Mouse (Mus musculus): ENCODE measurements around the gene Tmem255b. TPM values are rescaled to one million over a fixed set of nuclear protein-coding genes. Genes with fewer than 3 reads are reported as not detected.
A peak's percentile ranks its signal among the peaks of the same experiment; 100 is the strongest.

Tmem255b gene
- total RNA-seq, 2 experiments from 2014 or later, result 4.3 to 4.7 TPM

- DNase-seq (ENCODE audit: low spot score in 2 of 2), result no peak
Measured at GRCm38 (mm10) chr8:13489986-13490910, 55.3 kb downstream of the Tmem255b start.

GRCm38 (mm10) chr8:13491491-13492010, 56.6 kb downstream of the Tmem255b start:
- DNase-seq (ENCODE audit: low spot score in 2 of 2), result no peak

- no peak for DNase-seq (ENCODE audit: low spot score in 2 of 2)
Measured at GRCm38 (mm10) chr8:13492198-13492995, 57.4 kb downstream of the Tmem255b start.

- DNase-seq (ENCODE audit: low spot score in 2 of 2), result no peak
Measured at GRCm38 (mm10) chr8:13493011-13493410, 58.0 kb downstream of the Tmem255b start.

GRCm38 (mm10) chr8:13493858-13494631, 59.1 kb downstream of the Tmem255b start, which contains the start of gene Gas6:
Gene Gas6 (minus strand): TSS chr8:13494490.
- DNase-seq (ENCODE audit: low spot score in 2 of 2), result peak; percentile 58 to 73

GRCm38 (mm10) chr8:13501221-13501620, 66.2 kb downstream of the Tmem255b start:
- DNase-seq (ENCODE audit: low spot score in 2 of 2), result no peak

DNA sequence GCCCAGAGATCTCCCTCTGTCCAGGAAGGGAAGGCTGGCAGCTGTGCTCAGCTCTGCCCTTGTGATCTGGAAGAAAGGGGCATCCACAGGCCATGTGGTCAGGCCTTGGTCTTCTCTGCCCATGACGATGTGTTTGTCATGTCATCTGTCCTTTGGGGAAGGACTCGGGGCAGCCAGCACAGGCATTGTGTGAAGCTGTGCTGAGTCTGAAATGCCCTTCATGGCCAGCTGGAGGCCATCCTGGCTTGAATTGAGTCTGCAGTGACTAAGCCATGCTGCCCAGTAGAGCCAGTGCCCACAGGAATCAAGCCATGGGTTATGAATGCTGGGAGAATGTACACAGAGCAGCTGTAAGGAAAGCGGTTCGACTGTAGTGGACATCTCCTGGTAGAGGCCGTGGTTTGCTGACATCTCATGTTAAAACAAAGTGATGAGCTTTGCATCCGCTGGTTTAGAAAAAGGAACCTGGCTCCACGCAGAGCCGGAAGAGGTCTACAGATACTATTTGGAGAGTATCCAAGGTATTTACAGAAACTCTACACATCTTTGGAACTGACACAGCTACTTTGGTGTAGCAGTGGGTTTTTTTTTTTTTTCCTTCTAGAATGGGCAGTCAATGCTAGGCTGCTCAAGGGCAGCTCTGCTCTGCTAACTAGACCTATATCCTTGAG, 69.1 kb downstream of the Tmem255b start:
- no peak for DNase-seq (ENCODE audit: low spot score in 2 of 2)

DNA sequence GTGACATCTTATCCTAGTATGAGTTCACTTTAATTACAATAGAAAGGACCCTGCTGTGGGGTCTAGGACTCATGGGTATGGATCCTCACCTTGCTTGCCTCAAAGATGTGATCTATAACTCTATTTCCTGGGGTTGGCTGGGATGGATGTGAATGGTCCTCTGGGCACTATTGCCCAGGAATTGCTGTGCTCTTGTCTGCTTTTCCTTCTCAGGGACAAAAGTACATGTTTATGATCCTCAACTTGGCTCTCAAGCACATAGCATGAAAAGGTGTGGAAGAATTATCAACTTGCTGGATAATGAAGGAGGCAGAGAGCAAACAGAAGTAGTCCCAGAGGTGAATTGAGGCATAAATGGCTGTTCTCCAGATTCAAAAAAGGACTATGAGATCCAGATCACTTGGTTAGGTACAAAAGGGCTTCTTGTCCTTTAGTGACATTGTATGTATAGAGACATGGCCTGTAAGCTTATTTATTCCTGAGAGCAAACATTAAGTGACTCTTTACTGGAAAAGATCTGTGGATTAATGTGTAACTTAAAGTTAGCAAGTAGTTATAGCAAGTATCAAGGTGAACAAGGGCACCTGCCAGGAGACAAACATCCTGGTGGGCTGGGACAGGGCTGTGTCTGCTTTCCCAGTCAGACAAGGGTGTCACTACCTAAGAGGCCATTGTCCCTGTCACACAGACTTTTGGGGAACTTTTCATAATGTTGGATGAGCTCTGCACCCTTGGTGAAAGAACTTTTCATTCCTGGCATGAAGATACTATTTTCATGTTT, 70.1 kb downstream of the Tmem255b start:
- DNase-seq (ENCODE audit: low spot score in 2 of 2), result no peak

DNA sequence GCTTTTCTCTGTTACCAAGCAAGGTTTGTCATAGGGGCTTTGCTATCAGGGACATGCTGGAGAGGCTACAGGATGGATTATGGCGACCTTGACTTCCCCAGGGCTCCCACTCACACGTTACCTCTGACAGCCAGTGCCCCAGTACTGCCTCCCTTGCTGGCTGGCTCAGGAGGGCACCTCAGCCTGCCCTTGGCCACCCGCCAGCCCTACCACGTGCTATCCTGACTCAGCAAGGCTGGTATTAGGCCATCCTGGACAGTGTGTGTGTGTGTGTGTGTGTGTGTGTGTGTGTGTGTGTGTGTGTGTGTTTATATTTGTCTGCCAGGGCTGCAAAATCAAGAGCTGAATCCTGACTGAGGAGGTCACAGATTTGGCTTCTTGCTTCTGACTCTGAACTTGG, 71.9 kb downstream of the Tmem255b start:
- no peak for DNase-seq (ENCODE audit: low spot score in 2 of 2)

GRCm38 (mm10) chr8:13507284-13507937, 72.4 kb downstream of the Tmem255b start:
- DNase-seq (ENCODE audit: low spot score in 2 of 2), result no peak

DNA sequence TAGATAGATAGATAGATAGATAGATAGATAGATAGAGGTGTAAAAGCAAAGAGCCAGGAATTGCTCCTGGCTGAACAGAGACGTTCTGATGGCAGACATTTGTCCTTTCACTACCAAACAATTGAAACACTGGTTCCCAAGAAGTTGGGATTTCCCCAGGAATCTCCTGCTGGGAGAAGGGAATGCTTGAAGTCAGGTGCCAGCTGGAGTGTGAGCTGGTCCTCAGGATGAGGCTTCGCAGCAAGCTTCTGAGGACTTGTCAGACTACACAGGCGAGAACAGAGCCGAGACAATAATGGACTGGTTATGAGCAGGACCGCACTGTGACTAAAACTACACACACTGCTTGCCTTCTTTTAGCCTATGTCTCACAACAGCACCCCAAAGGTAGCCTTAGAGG, 77.0 kb downstream of the Tmem255b start:
- no peak for DNase-seq (ENCODE audit: low spot score in 2 of 2)

DNA sequence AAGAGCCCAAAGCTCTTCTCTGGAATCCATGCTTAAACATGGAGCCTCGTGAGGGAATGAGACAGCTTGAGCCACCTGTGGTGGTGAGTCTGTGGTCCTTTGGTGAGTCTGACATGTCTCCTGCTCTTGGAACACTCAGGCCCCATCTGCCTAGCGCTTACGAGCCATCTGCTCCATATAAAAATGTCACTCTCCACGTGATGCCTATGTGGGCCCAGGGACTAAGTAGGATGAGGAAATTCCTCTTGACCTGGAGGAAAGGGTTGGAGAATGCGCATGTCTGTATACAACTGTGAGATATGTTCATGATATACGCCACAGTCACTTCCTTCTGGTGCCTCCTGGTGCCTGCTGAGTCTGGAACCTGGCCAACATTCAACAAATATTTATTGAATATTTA, 77.7 kb downstream of the Tmem255b start:
- no peak for DNase-seq (ENCODE audit: low spot score in 2 of 2)

DNA sequence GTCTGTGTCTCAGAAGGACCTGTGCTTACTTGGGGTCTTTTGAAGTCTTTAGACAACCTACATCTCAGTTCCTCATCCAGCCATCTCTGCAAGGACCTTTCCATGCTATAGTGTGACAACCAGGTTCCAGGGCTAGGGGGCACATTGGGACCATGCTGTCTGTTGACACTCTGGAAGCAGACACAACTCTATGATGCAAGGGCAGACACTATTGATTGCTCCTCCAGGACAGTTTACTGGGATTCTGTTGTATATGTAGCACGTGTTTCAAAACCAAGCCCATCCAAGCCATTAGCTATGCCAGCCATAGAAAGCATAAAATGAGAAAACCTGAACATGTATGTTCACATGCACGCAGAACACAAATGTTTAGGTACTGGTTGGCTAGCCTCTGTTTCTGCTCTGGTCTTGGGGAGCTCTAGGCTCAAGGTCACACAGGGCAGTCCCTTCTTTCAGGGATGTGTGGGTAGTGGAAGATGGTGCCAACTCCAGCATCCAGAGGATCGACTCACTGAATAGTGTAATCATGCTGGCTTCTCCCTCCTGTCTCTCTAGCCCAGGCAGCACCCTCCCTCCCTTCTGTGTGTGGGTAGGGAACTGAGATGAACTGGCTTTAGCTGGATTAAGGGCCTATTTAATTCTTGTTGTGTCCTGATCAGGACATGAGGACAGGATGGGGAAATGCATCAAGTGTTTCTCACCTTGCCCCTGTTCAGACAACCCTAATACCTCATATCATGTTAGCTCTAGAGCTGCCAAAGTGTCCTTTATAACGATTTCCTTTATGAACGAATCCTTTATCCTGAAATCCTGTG, 78.8 kb downstream of the Tmem255b start:
- DNase-seq (ENCODE audit: low spot score in 2 of 2), result no peak

GRCm38 (mm10) chr8:13516011-13516442, 81.0 kb downstream of the Tmem255b start:
- DNase-seq (ENCODE audit: low spot score in 2 of 2), result no peak

GRCm38 (mm10) chr8:13516728-13517127, 81.7 kb downstream of the Tmem255b start:
- no peak for DNase-seq (ENCODE audit: low spot score in 2 of 2)

DNA sequence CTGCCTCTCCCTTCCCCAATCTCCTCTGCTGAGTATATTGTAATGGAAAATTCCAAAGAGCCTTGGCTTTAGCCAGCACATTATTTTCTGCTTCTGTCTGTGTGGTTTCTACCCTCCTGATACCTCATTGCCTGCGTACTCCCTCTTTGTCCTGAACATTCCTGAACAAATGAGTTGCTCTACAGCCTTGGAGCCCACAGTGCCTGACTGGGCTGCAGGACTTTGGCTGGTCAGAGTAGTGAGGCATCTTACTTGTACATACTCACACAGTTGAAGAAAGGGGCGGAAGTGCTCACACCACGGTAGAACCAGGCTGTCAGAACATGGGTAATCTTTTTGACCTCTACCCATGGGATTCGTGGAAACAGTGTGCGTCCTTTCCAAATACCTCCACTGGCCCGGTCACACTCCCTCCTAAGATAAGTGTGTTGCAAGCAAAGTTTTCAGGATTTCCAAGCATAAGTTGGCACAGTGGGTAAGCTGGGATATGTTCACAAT, 82.3 kb downstream of the Tmem255b start:
- no peak for DNase-seq (ENCODE audit: low spot score in 2 of 2)

Measured in left cerebral cortex, adult 18-20 months (tissue).